Mouse (Mus musculus) left cerebral cortex, adult 2 months (tissue): ENCODE measurements around the gene Fam71a. TPM values are rescaled to one million over a fixed set of nuclear protein-coding genes. Genes with fewer than 3 reads are reported as not detected.

Experiments
- DNase-seq, 2 experiments: peaks; one replicate each; pipeline ENCODE4 v3.0.0; 2021 to 2022; ENCODE audit warnings: low spot score in 2 of 2, mixed read lengths in 1 of 2; ENCODE audit errors: extremely low spot score in 1 of 2
- H3K27ac ChIP-seq: fragments of 200-600 bp; 2 replicates; pipeline ENCODE4 v1.8.1; 2022
- H3K4me3 ChIP-seq: fragments of 200-600 bp; 2 replicates; pipeline ENCODE4 v1.8.1; 2022
- CTCF ChIP-seq: fragments of 200-600 bp; IDR thresholded peaks from 2 replicates; pipeline ENCODE4 v1.8.1; 2022; ENCODE audit warnings: antibody characterized with exemption, mild to moderate bottlenecking, moderate library complexity
- intact Hi-C: fragments of 180-260 bp; cut with DNase I; formaldehyde crosslinking; loops from one replicate; pipeline ENCODE4 v1.15.1; 2025
- long read RNA-seq, 2 experiments: library from polyadenylated mRNA; stranded (forward); transcript quantifications; one replicate each; pipeline ENCODE4 v2.0.0; 2021; ENCODE audit warnings: borderline mapping rate in 2 of 2
- total RNA-seq, 2 experiments: library from RNA; stranded (reverse); gene quantifications; 2 replicates each; pipeline ENCODE4 v1.2.3; 2021

The Fam71a gene
- not detected for total RNA-seq
- long read RNA-seq, experiment 1: 0 reads
- long read RNA-seq, experiment 2: 0 reads

DNA sequence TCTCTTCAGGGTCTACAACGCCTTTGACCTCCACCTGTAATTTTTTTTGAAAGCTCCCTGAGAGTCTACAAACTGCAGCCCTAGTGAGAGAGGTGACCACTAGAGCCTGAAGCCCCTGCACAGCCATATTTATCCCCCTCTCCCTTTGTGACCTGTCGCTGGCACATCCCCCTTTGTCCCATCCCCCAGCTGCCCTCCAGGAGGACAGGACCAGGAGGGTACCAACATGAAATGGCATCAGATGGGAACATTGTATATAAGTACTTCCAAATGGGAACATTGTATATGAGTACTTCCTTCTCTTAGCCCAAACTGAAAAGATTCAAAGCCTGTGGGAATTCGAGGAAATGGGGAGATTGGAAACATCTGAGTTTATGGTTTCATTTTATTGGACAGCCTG lies at the start of gene Fam71a:
Gene Fam71a (minus strand): TSS at position 101 of the 400 bp plus-strand sequence.
- DNase-seq: no peak
- Histone ChIP-seq H3K4me3 (no peak within 1 kb of the TSS), H3K27ac (no peak within 1 kb of the TSS)
- intact Hi-C loops: no loop called here
- TF ChIP-seq CTCF: no peak

- no peak for TF ChIP-seq CTCF
- Histone ChIP-seq H3K27ac (no peak overlapping the region), H3K4me3 (no peak overlapping the region)
- no peak for DNase-seq
- intact Hi-C loops: no loop called here
Observed at GRCm38 (mm10) chr1:191211096-191211495, 46.5 kb upstream of the Fam71a start.

DNA sequence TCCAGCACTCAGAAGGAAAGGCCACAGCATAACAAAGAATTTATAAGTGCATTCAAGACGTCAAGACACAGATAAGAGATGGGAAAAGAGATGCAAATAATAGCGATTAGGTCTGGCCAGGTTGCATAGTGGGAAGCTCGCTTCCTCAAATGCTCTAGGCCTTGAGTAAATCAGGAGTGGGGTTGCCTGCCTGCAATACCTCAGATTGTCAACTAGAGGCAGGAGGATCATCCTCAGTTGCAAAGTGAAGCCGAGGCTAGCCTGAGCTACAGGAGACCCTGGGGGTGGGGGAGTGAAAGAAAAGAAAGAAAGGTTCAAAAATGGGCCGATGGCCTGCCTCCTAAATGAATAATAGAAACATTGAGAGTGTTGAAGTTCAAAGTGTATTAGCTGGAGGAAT lies 41.2 kb upstream of the Fam71a start:
- DNase-seq: no peak
- intact Hi-C loops: no loop called here
- no peak overlapping the region for H3K27ac ChIP-seq
- no peak overlapping the region for H3K4me3 ChIP-seq
- TF ChIP-seq CTCF: peak; percentile 20

DNA sequence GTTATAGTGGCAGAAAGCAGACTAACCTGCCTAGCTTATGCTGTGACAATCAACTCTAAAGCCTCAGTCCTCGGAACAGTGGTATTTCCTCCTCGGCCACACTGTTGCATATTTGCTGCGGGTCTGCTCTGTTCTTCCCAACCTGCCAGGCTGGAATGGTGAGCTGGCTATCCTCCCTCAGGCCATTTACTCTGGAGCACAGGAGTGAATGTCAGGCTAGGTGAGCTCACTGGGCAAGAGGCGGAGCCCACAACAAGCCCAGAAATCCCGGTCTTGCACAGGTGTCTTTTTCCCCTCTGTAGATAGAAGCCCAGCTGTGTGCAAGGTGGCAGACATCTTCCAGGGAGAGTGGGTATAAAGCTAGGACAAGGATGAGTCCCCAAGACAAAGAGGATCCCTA lies 40.3 kb upstream of the Fam71a start:
- TF ChIP-seq CTCF: no peak
- DNase-seq: no peak
- Histone ChIP-seq H3K4me3 (no peak overlapping the region), H3K27ac (no peak overlapping the region)
- intact Hi-C loops: no loop called here

GRCm38 (mm10) chr1:191203496-191203895 lies 38.9 kb upstream of the Fam71a start:
- Histone ChIP-seq H3K27ac (no peak overlapping the region), H3K4me3 (no peak overlapping the region)
- no peak for TF ChIP-seq CTCF
- no peak for DNase-seq
- intact Hi-C loops: no loop called here

- peak; percentile 25 for TF ChIP-seq CTCF
- no peak overlapping the region for H3K27ac ChIP-seq
- intact Hi-C loops: no loop called here
- no peak for DNase-seq
- H3K4me3 ChIP-seq: no peak overlapping the region
Observed at GRCm38 (mm10) chr1:191202208-191202952, 37.8 kb upstream of the Fam71a start.

GRCm38 (mm10) chr1:191200816-191201602 lies 36.4 kb upstream of the Fam71a start:
- intact Hi-C loops: no loop called here
- DNase-seq: no peak
- Histone ChIP-seq H3K4me3 (no peak overlapping the region), H3K27ac (no peak overlapping the region)
- no peak for TF ChIP-seq CTCF

DNA sequence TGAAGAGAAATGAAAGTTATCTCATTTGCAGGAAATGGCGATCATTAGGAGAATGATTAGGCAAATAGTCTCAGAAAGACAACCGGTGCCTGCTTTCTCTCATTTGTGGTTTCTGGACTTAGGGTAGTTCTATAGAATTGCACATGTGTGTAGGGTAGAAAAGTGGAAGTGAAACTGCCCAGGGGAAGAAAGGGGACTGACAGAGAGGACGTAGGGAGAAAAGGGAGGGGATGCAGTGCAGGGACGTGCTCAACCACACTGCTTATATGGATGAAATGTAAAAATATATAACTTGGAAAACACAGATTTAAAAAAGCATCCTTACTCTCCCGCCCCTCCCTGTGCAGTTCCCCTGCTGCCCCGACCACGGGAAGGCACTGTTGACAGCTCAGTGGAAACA lies 33.3 kb upstream of the Fam71a start:
- no peak overlapping the region for H3K4me3 ChIP-seq
- intact Hi-C loops: no loop called here
- no peak overlapping the region for H3K27ac ChIP-seq
- no peak for TF ChIP-seq CTCF
- DNase-seq: no peak

- Histone ChIP-seq H3K27ac (no peak overlapping the region), H3K4me3 (no peak overlapping the region)
- no peak for DNase-seq
- no peak for TF ChIP-seq CTCF
- intact Hi-C loops: no loop called here
Observed at GRCm38 (mm10) chr1:191196016-191196415, 31.4 kb upstream of the Fam71a start.

DNA sequence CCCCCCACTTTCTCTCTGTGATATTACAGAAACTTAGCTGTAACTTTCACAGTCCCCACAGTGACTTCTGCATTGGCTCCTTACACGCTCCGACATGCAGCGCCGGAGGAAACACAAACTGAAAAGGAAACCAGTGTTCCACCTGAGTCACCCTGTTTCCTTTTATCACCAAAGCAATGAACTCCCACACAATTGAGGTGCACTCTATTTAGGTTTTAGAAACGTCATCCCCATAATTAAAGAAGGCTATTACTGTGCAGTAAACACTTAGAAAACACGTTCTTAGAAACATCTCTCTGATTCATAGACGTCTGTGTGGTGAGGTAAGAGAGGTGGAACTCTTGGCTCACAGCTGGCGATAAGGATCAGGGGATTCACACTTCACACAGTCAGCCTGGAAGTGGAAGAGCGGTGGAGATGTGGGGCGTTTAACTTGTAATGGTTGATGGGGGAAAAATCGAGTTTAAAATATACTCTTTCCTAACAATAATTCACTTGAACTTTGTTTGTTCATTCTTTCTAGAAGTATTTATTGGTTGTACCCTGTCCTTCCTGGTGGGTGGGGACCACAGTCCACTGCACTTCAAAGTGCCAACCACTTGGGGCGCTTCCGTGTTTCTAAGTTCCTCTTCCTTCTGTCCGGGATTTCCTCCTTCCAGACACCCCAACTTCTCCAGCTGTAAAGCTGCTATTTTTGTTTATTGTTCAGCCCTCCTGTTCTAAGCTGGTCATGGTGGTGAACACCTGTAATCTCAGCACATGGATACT lies 29.2 kb upstream of the Fam71a start:
- no peak for DNase-seq
- no peak overlapping the region for H3K4me3 ChIP-seq
- H3K27ac ChIP-seq: no peak overlapping the region
- intact Hi-C loops: no loop called here
- peak; percentile 50 for TF ChIP-seq CTCF

GRCm38 (mm10) chr1:191192751-191193150 lies 28.1 kb upstream of the Fam71a start:
- no peak overlapping the region for H3K4me3 ChIP-seq
- DNase-seq: no peak
- no peak overlapping the region for H3K27ac ChIP-seq
- no peak for TF ChIP-seq CTCF
- intact Hi-C loops: no loop called here

DNA sequence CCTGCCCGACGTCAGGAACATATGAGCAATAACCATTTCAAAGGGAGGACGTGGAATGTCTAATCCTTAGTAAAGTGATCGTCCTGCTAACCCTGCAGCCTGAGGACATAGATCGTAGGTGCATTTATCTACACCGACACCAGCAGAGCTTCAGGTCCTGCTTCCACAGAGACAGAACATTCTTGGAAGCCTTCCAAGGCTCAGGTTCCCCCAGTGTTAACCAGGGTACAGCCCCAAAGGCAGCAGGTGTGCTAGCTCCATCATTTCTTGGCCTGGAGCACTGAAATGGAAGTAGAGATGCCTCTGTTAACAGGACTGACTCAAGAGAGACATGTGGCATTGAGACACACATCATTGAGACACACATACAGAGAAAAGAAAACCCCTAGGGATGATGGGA lies 27.6 kb upstream of the Fam71a start:
- intact Hi-C loops: no loop called here
- H3K4me3 ChIP-seq: no peak overlapping the region
- DNase-seq: no peak
- no peak for TF ChIP-seq CTCF
- no peak overlapping the region for H3K27ac ChIP-seq
